Mouse (Mus musculus): Measurements from ENCODE around the gene Tacc3. TPM values are rescaled to one million over a fixed set of nuclear protein-coding genes. Genes with fewer than 3 reads are reported as not detected.

The Tacc3 gene
- polyA plus RNA-seq (2014; fragmentation: Nextera tagmentation; extraction: Ambion mirVana), result 316 and 328 TPM in 2 replicates

GRCm38 (mm10) chr5:33657787-33658663 is at the start of gene Tacc3, which contains the start of gene Tmem129:
TSS of gene Tacc3 (plus strand) at chr5:33658128.
TSS of gene Tmem129 (minus strand) at chr5:33658416.
- ATAC-seq (ENCODE audit: insufficient number of reproducible peaks, low FRiP score, low TSS enrichment, low read depth) (peak; percentile 96), DNase-seq (ENCODE audit: low spot score) (peak; percentile 98)
- Histone ChIP-seq H3K9me3 (ENCODE audit: control insufficient read depth, low read length) (no peaks in the 10 kb centered on the region), H3K27ac (replicated peaks; ENCODE audit: low read depth, low read length) (peak within 1 kb of the TSS; percentile 86), H3K27me3 (ENCODE audit: control insufficient read depth, insufficient read depth, low read length) (no peaks in the 10 kb centered on the region), H3K4me1 (ENCODE audit: control insufficient read depth, insufficient read depth, low read length) (peaks cover 9% of the 10 kb centered on the region), H3K4me2 (ENCODE audit: low read depth, severe bottlenecking) (peak within 1 kb of the TSS; percentile 95), H3K36me3 (ENCODE audit: control insufficient read depth, insufficient read depth, low read length) (peaks cover 11% of the 10 kb centered on the region), H3K4me3 (ENCODE audit: low read depth, low read length) (peak within 1 kb of the TSS; percentile 92), H3K9ac (ENCODE audit: low read length) (peak within 1 kb of the TSS; percentile 87)
- WGBS, result under 1% methylated on average over 60 of the region's 60 CpGs

GRCm38 (mm10) chr5:33609226-33609625 is 48.7 kb upstream of the Tacc3 start:
- H3K27me3 ChIP-seq (ENCODE audit: control insufficient read depth, insufficient read depth, low read length), result no peaks in the 10 kb centered on the region

GRCm38 (mm10) chr5:33611795-33612194 is 46.1 kb upstream of the Tacc3 start:
- DNase-seq (ENCODE audit: low spot score), result no peak
- WGBS, result 92% methylated on average over 1 of the region's 1 CpGs

More at GRCm38 (mm10) chr5:33609226-33609625, 48.7 kb upstream of the Tacc3 start:
- Histone ChIP-seq H3K4me2 (ENCODE audit: low read depth, severe bottlenecking) (no peak overlapping the region), H3K27ac (replicated peaks; ENCODE audit: low read depth, low read length) (no peak overlapping the region), H3K4me1 (ENCODE audit: control insufficient read depth, insufficient read depth, low read length) (no peaks in the 10 kb centered on the region), H3K36me3 (ENCODE audit: control insufficient read depth, insufficient read depth, low read length) (peaks cover 19% of the 10 kb centered on the region), H3K4me3 (ENCODE audit: low read depth, low read length) (no peak overlapping the region), H3K9me3 (ENCODE audit: control insufficient read depth, low read length) (no peaks in the 10 kb centered on the region), H3K9ac (ENCODE audit: low read length) (no peak overlapping the region)
- ATAC-seq (ENCODE audit: insufficient number of reproducible peaks, low FRiP score, low TSS enrichment, low read depth) (no peak), DNase-seq (ENCODE audit: low spot score) (no peak)
- WGBS, result 89% methylated on average over 1 of the region's 1 CpGs

GRCm38 (mm10) chr5:33614391-33614790 is 43.5 kb upstream of the Tacc3 start:
- 91% methylated on average over 6 of the region's 6 CpGs for WGBS
- H3K36me3 ChIP-seq (ENCODE audit: control insufficient read depth, insufficient read depth, low read length), result peaks cover 10% of the 10 kb centered on the region; the same call in 1 of the 2 replicates
- H3K9me3 ChIP-seq (ENCODE audit: control insufficient read depth, low read length), result no peaks in the 10 kb centered on the region
- H3K9ac ChIP-seq (ENCODE audit: low read length), result no peak overlapping the region
- no peaks in the 10 kb centered on the region for H3K4me1 ChIP-seq (ENCODE audit: control insufficient read depth, insufficient read depth, low read length)
- ATAC-seq (ENCODE audit: insufficient number of reproducible peaks, low FRiP score, low TSS enrichment, low read depth) (no peak), DNase-seq (ENCODE audit: low spot score) (no peak)
- H3K4me3 ChIP-seq (ENCODE audit: low read depth, low read length), result no peak overlapping the region
- H3K4me2 ChIP-seq (ENCODE audit: low read depth, severe bottlenecking), result no peak overlapping the region
- H3K27ac ChIP-seq (replicated peaks; ENCODE audit: low read depth, low read length), result no peak overlapping the region
- no peaks in the 10 kb centered on the region for H3K27me3 ChIP-seq (ENCODE audit: control insufficient read depth, insufficient read depth, low read length)

More at GRCm38 (mm10) chr5:33611795-33612194, 46.1 kb upstream of the Tacc3 start:
- no peak for ATAC-seq (ENCODE audit: insufficient number of reproducible peaks, low FRiP score, low TSS enrichment, low read depth)
- Histone ChIP-seq H3K27me3 (ENCODE audit: control insufficient read depth, insufficient read depth, low read length) (no peaks in the 10 kb centered on the region), H3K9me3 (ENCODE audit: control insufficient read depth, low read length) (no peaks in the 10 kb centered on the region), H3K4me1 (ENCODE audit: control insufficient read depth, insufficient read depth, low read length) (no peaks in the 10 kb centered on the region), H3K9ac (ENCODE audit: low read length) (no peak overlapping the region), H3K27ac (replicated peaks; ENCODE audit: low read depth, low read length) (no peak overlapping the region), H3K4me3 (ENCODE audit: low read depth, low read length) (no peak overlapping the region), H3K4me2 (ENCODE audit: low read depth, severe bottlenecking) (no peak overlapping the region), H3K36me3 (ENCODE audit: control insufficient read depth, insufficient read depth, low read length) (peaks cover 19% of the 10 kb centered on the region)

GRCm38 (mm10) chr5:33622671-33623070 is 35.3 kb upstream of the Tacc3 start:
- Histone ChIP-seq H3K27ac (replicated peaks; ENCODE audit: low read depth, low read length) (no peak overlapping the region), H3K9ac (ENCODE audit: low read length) (no peak overlapping the region), H3K4me2 (ENCODE audit: low read depth, severe bottlenecking) (no peak overlapping the region), H3K4me3 (ENCODE audit: low read depth, low read length) (no peak overlapping the region), H3K9me3 (ENCODE audit: control insufficient read depth, low read length) (no peaks in the 10 kb centered on the region), H3K36me3 (ENCODE audit: control insufficient read depth, insufficient read depth, low read length) (no peaks in the 10 kb centered on the region), H3K4me1 (ENCODE audit: control insufficient read depth, insufficient read depth, low read length) (no peaks in the 10 kb centered on the region), H3K27me3 (ENCODE audit: control insufficient read depth, insufficient read depth, low read length) (no peaks in the 10 kb centered on the region)
- DNase-seq (ENCODE audit: low spot score) (no peak), ATAC-seq (ENCODE audit: insufficient number of reproducible peaks, low FRiP score, low TSS enrichment, low read depth) (no peak)
- 82% methylated on average over 2 of the region's 2 CpGs for WGBS

GRCm38 (mm10) chr5:33623766-33624165 is 34.2 kb upstream of the Tacc3 start:
- DNase-seq (ENCODE audit: low spot score) (no peak), ATAC-seq (ENCODE audit: insufficient number of reproducible peaks, low FRiP score, low TSS enrichment, low read depth) (no peak)
- Histone ChIP-seq H3K4me2 (ENCODE audit: low read depth, severe bottlenecking) (no peak overlapping the region), H3K27me3 (ENCODE audit: control insufficient read depth, insufficient read depth, low read length) (no peaks in the 10 kb centered on the region), H3K9ac (ENCODE audit: low read length) (no peak overlapping the region), H3K9me3 (ENCODE audit: control insufficient read depth, low read length) (no peaks in the 10 kb centered on the region), H3K4me3 (ENCODE audit: low read depth, low read length) (no peak overlapping the region), H3K4me1 (ENCODE audit: control insufficient read depth, insufficient read depth, low read length) (no peaks in the 10 kb centered on the region), H3K27ac (replicated peaks; ENCODE audit: low read depth, low read length) (no peak overlapping the region), H3K36me3 (ENCODE audit: control insufficient read depth, insufficient read depth, low read length) (no peaks in the 10 kb centered on the region)
- 92% methylated on average over 3 of the region's 3 CpGs for whole genome bisulfite sequencing

GRCm38 (mm10) chr5:33627968-33628367 is 30.0 kb upstream of the Tacc3 start:
- Histone ChIP-seq H3K9me3 (ENCODE audit: control insufficient read depth, low read length) (no peaks in the 10 kb centered on the region), H3K4me1 (ENCODE audit: control insufficient read depth, insufficient read depth, low read length) (peaks cover 3% of the 10 kb centered on the region; the same call in 1 of the 2 replicates), H3K36me3 (ENCODE audit: control insufficient read depth, insufficient read depth, low read length) (no peaks in the 10 kb centered on the region), H3K9ac (ENCODE audit: low read length) (no peak overlapping the region), H3K27me3 (ENCODE audit: control insufficient read depth, insufficient read depth, low read length) (no peaks in the 10 kb centered on the region), H3K4me3 (ENCODE audit: low read depth, low read length) (no peak overlapping the region), H3K4me2 (ENCODE audit: low read depth, severe bottlenecking) (peak overlapping the region; percentile 75; the same call in 1 of the 2 replicates), H3K27ac (replicated peaks; ENCODE audit: low read depth, low read length) (no peak overlapping the region)
- 62% methylated on average over 4 of the region's 4 CpGs for WGBS
- DNase-seq (ENCODE audit: low spot score) (no peak), ATAC-seq (ENCODE audit: insufficient number of reproducible peaks, low FRiP score, low TSS enrichment, low read depth) (no peak)

GRCm38 (mm10) chr5:33628820-33629300 is 29.1 kb upstream of the Tacc3 start:
- Histone ChIP-seq H3K27me3 (ENCODE audit: control insufficient read depth, insufficient read depth, low read length) (no peaks in the 10 kb centered on the region), H3K36me3 (ENCODE audit: control insufficient read depth, insufficient read depth, low read length) (no peaks in the 10 kb centered on the region), H3K9ac (ENCODE audit: low read length) (peak overlapping the region; percentile 85), H3K4me2 (ENCODE audit: low read depth, severe bottlenecking) (peak overlapping the region; percentile 75), H3K4me3 (ENCODE audit: low read depth, low read length) (peak overlapping the region; percentile 88), H3K9me3 (ENCODE audit: control insufficient read depth, low read length) (no peaks in the 10 kb centered on the region), H3K4me1 (ENCODE audit: control insufficient read depth, insufficient read depth, low read length) (peaks cover 3% of the 10 kb centered on the region; the same call in 1 of the 2 replicates), H3K27ac (replicated peaks; ENCODE audit: low read depth, low read length) (peak overlapping the region; percentile 77)
- under 1% methylated on average over 24 of the region's 24 CpGs for WGBS
- ATAC-seq (ENCODE audit: insufficient number of reproducible peaks, low FRiP score, low TSS enrichment, low read depth), result no peak
- DNase-seq (ENCODE audit: low spot score), result peak; percentile 76

All from limb, embryonic 11.5 days (tissue).